Mouse (Mus musculus): Measurements from ENCODE around the gene Tmem14c.
"Not testable (repeated sequence)": the region's sequence is repeated elsewhere in the genome, so short reads cannot be mapped to it uniquely, and the experiment has no call there.

Tmem14c gene

DNA sequence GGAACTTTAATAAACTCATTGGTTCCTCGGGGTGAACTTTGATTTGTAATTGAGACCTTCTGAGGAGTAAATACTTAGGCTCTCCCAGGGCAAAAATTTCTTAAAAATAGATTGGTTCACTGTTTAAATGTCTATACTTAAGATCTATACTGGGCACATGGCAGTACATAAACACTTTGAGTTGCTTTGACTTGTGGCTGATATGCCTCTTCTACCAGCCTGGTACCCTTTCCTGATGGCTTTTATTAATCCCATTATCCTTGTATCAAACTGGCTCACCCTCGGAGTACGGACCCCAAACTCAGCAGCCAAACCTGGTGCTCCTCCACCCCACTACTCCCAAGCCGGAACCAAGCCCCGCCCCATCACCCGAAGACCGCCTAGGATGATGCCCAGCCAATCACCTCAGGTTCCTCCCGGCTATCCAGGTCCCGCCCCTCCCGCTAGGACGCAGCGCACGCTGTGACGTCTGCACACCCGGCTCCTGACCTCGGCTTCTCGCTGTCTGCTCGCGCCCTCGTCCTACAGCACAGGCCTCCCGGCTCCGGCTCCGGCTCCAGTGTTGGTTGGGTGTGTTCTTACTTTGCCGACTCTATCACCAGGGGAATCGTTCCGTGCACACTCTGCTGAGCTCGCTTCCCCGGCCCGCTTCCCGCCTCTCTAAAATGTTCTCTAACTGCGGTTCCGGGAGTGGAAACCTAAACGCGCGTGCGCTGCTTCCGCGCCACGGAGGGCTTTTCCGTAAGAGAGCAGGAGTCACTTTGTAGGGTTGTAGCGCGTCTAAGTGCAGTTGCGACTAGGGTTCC lies at the start of gene Tmem14c:
Gene Tmem14c, plus strand, starts transcription at position 464 of the 806 bp plus-strand sequence.
- peak; percentile 96 for DNase-seq

DNA sequence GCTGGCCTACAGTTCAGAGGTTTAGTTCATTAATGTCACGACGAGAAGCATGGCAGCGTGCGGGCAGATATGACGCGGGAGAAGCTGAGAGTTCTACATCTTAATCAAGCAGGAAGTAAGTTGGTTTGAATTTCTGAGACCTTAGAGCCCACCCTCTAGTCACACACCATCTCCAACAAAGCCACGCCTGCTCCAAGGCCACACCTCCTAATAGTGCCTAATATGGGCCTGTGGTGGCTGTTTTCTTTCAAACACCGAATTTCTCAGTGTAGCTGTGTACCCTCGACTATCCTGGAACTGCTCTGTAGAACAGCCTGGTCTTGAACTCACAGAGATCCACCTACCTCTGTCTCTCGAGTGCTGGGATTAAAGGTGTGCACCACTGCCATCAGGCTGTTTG lies 48.5 kb upstream of the Tmem14c start:
- DNase-seq: no peak

DNA sequence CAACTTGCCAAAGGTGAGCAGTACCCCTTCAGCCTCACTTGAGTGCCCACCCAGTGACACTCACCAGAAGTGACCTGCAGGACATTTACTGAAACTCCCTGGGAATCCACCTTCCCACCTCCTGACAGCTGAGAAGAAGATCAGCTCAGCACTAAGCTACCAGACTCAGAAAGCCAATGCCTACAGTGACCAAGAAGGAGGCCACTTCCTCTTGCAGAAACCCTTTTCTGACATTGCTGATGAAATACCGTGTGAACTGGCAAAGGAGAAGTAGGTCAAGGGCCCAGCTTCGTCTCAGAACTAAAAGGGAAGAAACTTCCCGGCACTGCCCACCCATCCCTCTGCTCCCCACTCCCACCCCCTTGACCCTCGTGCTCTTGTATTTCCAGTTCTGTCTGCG lies 47.5 kb upstream of the Tmem14c start:
- no peak for DNase-seq

- no peak for DNase-seq
Measured at GRCm38 (mm10) chr13:40969761-40970390, 46.2 kb upstream of the Tmem14c start.

- no peak for DNase-seq
Measured at GRCm38 (mm10) chr13:40971261-40971660, 44.8 kb upstream of the Tmem14c start.

DNA sequence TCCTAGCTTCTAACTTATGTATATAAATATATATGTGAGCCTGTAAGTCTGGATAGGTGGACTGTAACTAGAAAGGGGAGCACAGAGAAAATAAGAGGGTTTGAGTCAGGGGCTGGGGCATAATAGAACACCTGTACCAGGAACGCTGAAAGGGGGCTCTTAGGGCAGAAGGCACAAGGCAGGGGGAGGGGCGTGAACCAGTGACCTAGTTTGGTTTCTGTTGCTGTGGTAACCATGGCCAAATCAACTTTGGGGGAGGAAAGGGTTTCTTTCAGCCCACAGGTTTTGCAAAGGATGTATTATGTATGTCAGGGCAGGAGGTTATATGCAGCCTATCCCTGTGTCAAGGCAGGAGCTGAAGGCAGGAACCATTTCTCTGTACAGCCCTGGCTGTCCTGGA lies 44.3 kb upstream of the Tmem14c start:
- DNase-seq: no peak

GRCm38 (mm10) chr13:40972976-40973375 lies 43.1 kb upstream of the Tmem14c start:
- DNase-seq: no peak

DNA sequence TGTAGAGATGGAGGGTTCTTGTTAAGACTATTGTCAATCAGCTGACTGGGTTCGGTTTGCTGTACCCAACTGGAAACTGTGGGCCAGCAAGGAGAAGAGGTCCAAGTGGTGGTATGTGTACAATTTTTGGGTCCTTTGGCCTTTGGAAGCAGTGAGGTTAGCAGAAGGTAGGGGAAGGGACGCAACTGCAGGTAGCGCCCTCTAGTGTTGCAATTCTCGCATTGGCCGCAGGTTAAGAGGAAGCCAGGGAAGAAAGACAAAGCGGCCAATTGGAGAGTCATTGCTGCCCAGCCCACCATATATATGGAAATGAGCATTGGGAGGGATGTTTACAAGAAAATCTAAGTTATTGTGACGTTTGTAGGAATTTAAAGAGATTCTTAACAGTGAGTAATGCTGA lies 38.5 kb upstream of the Tmem14c start:
- DNase-seq: peak; percentile 65

DNA sequence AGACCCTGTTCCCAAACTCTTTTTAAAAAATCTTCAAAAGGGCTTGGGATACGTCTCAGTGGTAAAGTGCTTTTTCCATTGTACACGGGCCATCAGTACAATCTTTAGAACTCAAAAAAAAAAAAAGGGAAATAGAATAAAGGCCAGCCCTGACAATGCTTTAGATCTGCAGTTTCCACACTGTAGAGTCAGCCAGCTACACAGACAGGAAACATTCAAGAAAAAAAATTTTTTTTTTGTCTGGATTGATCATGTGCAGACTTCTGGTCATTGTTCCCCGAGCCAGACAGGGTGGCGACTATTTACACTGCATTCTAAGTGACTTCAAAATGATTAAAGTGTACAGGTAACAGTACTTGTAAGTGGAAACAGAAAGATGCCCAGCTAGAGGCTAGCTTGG lies 37.4 kb upstream of the Tmem14c start:
- peak; percentile 24 for DNase-seq

- DNase-seq: peak; percentile 65
Measured at GRCm38 (mm10) chr13:40979321-40979720, 36.8 kb upstream of the Tmem14c start.

DNA sequence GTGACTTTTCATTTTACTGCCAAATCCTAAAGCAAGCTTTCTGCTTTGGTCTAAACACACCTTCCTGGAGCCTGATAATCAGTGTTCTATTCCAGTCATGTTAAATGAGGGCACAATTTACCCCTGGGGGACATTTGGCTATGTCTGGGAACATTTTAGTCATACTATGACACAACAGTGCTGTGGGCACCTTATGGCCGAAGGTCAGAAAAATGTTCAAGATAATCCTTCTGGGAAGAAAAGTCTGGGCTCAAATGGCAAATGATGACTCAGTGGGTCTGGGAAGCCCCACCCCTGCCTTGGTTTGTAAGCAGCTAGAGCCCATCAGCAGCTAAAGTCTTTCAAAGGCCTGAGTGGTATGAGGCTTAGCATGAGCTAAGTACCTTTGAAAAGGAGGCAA lies 33.3 kb upstream of the Tmem14c start:
- DNase-seq: no peak

DNA sequence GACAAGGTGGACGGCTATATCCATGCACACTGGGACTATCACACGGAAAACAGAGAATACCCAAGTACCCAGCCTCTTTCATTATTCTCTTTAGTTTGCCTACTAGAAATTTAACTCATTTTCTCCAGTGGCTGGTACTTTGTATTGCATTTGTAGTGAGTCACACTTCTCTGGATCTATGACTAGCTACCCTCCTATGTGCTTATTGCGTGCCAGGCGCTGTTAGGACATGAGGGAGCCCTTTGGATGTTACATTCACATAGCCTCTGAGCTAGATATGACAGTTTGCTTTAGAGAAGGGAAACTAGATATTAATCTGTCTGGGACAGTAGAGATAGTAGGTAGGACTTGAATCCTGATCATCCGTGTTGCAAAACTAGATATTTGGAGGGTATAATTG lies 30.0 kb upstream of the Tmem14c start:
- no peak for DNase-seq

- DNase-seq: not testable (repeated sequence)
Measured at GRCm38 (mm10) chr13:40987608-40988303, 28.3 kb upstream of the Tmem14c start.

GRCm38 (mm10) chr13:40988418-40988817 lies 27.7 kb upstream of the Tmem14c start:
- no peak for DNase-seq

DNA sequence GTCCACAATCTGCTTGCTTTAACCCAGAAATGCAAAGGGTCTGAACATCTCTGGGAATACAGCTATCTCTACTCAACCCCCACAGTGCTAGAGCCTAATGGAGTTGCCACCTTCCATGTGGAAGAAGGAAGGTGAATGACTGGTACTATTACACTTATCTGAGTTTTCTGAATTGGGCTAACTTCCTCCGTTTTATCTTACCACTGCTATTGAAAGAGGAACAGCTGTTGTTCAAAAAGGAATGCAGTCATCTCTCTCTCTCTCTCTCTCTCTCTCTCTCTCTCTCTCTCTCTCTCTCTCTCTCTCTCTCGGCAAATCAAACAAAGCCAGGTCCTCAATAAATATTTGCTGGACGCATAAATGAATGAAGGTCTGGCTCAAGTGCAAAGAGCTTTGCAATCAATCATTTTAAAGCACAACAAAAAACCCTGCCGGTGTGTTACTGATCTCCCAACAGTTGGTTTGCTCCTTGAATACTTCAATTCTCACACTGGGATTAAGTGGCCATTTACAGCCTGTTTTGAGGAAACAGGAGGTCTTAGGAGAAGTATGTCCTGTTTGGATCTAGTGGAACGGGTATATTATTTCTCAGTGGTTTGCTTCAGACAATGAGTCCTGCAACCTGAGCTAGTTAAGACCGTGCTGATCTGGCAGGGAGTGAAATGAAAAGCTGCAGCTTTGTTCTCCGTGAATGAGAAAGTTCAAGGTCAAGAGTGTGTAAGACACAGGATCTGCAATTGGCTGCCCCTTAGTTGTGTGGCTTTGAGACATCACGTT lies 21.4 kb upstream of the Tmem14c start:
- DNase-seq: no peak

GRCm38 (mm10) chr13:40998537-40998936 lies 17.6 kb upstream of the Tmem14c start:
- not testable (repeated sequence) for DNase-seq

- peak; percentile 52 for DNase-seq
Measured at GRCm38 (mm10) chr13:41000140-41000925, 15.8 kb upstream of the Tmem14c start.

GRCm38 (mm10) chr13:41000926-41001639 lies 15.0 kb upstream of the Tmem14c start, which contains the start of gene Pak1ip1:
Pak1ip1 (plus strand) TSS chr13:41001023.
- peak; percentile 93 for DNase-seq

DNA sequence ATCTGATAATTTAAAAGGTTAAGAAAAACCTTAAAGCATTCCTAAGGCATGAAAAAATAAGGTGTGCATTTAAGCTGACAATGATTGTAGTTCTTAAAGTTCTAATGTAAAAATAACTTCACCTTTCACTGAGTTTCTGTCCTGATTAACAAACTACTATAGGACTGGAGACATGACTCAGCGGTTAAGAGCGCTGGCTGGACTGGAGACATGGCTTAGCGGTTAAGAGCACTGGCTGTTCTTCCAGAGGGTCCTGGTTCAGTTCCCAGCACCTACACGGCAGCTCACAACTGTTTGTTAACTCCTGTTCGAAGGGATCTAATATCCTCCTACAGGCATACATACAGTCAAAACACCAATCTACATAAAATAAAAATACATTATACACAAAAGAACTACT lies 14.1 kb upstream of the Tmem14c start:
- no peak for DNase-seq

- no peak for DNase-seq
Measured at GRCm38 (mm10) chr13:41006244-41006643, 9.8 kb upstream of the Tmem14c start.

GRCm38 (mm10) chr13:41008271-41008670 lies 7.8 kb upstream of the Tmem14c start:
- DNase-seq: no peak

Measured in kidney, postnatal 14 days (tissue).